Mouse (Mus musculus): Measurements from ENCODE around the gene Vasn. TPM values are rescaled to one million over a fixed set of nuclear protein-coding genes. Genes with fewer than 3 reads are reported as not detected.

The Vasn gene
- polyA plus RNA-seq, 1 experiment from 2014 or later: 3.6 TPM

DNA sequence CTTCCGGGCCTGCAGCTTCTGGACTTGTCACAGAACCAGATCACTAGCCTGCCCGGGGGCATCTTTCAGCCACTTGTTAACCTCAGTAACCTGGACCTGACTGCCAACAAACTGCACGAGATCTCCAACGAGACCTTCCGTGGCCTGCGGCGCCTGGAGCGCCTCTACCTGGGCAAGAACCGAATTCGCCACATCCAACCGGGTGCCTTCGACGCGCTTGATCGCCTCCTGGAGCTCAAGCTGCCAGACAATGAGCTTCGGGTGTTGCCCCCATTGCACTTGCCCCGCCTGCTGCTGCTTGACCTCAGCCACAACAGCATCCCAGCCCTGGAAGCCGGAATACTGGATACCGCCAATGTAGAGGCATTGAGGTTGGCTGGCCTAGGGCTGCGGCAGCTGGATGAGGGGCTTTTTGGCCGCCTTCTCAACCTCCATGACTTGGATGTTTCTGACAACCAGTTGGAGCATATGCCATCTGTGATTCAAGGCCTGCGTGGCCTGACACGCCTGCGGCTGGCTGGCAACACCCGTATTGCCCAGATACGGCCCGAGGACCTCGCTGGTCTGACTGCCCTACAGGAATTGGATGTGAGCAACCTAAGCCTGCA lies 8.8 kb downstream of the Vasn start:
- Histone ChIP-seq H3K4me3 (no peak overlapping the region), H3K9me3 (no peaks in the 10 kb centered on the region), H3K4me1 (peaks cover 10% of the 10 kb centered on the region), H3K4me2 (replicated peaks) (no peak overlapping the region), H3K36me3 (peaks cover 8% of the 10 kb centered on the region; the same call in 1 of the 2 replicates), H3K9ac (replicated peaks) (no peak overlapping the region), H3K27me3 (no peaks in the 10 kb centered on the region), H3K27ac (replicated peaks) (no peak overlapping the region)
- ATAC-seq (replicated peaks): no peak
- 87% methylated on average over 28 of the region's 28 CpGs for WGBS

GRCm38 (mm10) chr16:4649211-4649610 lies 9.5 kb downstream of the Vasn start:
- peaks cover 3% of the 10 kb centered on the region for H3K4me1 ChIP-seq
- 92% methylated on average over 5 of the region's 5 CpGs for WGBS
- no peak overlapping the region for H3K9ac ChIP-seq (replicated peaks)
- peaks cover 8% of the 10 kb centered on the region; the same call in 1 of the 2 replicates for H3K36me3 ChIP-seq
- no peak overlapping the region for H3K4me2 ChIP-seq (replicated peaks)
- no peaks in the 10 kb centered on the region for H3K9me3 ChIP-seq
- ATAC-seq (replicated peaks): no peak
- H3K4me3 ChIP-seq: no peak overlapping the region
- no peaks in the 10 kb centered on the region for H3K27me3 ChIP-seq
- no peak overlapping the region for H3K27ac ChIP-seq (replicated peaks)

- peaks cover 8% of the 10 kb centered on the region; the same call in 1 of the 2 replicates for H3K36me3 ChIP-seq
- no peaks in the 10 kb centered on the region for H3K4me1 ChIP-seq
- no peak overlapping the region for H3K9ac ChIP-seq (replicated peaks)
- ATAC-seq (replicated peaks): no peak
- H3K27ac ChIP-seq (replicated peaks): no peak overlapping the region
- H3K4me3 ChIP-seq: no peak overlapping the region
- H3K27me3 ChIP-seq: no peaks in the 10 kb centered on the region
- no peaks in the 10 kb centered on the region for H3K9me3 ChIP-seq
- WGBS: 93% methylated on average over 11 of the region's 11 CpGs
- no peak overlapping the region for H3K4me2 ChIP-seq (replicated peaks)
Measured at GRCm38 (mm10) chr16:4649692-4650091, 10.0 kb downstream of the Vasn start.

DNA sequence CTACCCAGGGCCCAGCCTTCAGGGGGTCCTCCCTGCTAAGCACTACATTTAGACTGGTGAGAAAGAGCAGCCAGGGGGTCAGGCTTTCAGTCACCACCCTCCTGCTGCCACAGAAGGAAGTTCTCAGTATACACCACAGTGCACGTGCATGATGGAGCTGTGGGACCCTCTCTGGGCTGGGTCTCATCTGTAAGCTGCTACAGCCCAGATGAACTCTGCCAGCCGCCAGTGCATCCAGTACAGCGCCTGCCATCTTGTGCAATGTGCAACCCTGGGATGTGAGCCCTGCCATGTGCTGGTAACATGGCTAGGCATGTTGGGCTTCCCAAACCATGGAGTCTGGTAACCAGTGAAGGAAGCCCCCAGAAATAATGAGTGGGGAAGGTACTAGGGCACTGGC lies 10.4 kb downstream of the Vasn start:
- H3K9me3 ChIP-seq: no peaks in the 10 kb centered on the region
- no peak for ATAC-seq (replicated peaks)
- H3K9ac ChIP-seq (replicated peaks): no peak overlapping the region
- H3K4me2 ChIP-seq (replicated peaks): no peak overlapping the region
- H3K27ac ChIP-seq (replicated peaks): no peak overlapping the region
- 87% methylated on average over 3 of the region's 3 CpGs for WGBS
- H3K4me1 ChIP-seq: no peaks in the 10 kb centered on the region
- no peak overlapping the region for H3K4me3 ChIP-seq
- peaks cover 9% of the 10 kb centered on the region; the same call in 1 of the 2 replicates for H3K36me3 ChIP-seq
- H3K27me3 ChIP-seq: no peaks in the 10 kb centered on the region

DNA sequence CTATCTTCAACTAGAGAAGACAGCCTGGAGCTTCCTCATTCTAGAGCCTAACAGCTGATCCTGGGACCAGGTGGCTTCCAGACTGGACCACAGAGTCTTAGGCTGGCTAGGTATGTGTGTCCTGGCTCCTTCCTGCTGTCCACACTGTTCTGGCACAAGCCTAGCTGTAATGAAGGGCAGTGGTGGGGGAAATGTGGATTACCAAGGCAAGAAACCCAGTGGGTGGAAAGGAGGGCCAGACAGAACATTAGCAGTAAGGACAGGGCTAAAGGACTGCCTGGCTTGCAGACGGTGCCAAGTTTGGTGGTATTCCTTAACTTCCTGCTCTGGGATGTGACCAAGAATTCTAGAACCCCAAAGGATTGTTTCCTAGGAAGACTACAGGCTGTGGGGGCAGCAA lies 11.3 kb downstream of the Vasn start:
- Histone ChIP-seq H3K4me3 (no peak overlapping the region), H3K4me2 (replicated peaks) (no peak overlapping the region), H3K4me1 (no peaks in the 10 kb centered on the region), H3K9ac (replicated peaks) (no peak overlapping the region), H3K27ac (replicated peaks) (no peak overlapping the region), H3K36me3 (peaks cover 10% of the 10 kb centered on the region; the same call in 1 of the 2 replicates), H3K9me3 (no peaks in the 10 kb centered on the region), H3K27me3 (no peaks in the 10 kb centered on the region)
- ATAC-seq (replicated peaks): no peak
- 100% methylated on average over 1 of the region's 1 CpGs for WGBS

GRCm38 (mm10) chr16:4651624-4652023 lies 11.9 kb downstream of the Vasn start:
- no peak for ATAC-seq (replicated peaks)
- Histone ChIP-seq H3K4me1 (no peaks in the 10 kb centered on the region), H3K4me3 (no peak overlapping the region), H3K27ac (replicated peaks) (no peak overlapping the region), H3K9ac (replicated peaks) (no peak overlapping the region), H3K36me3 (peaks cover 10% of the 10 kb centered on the region; the same call in 1 of the 2 replicates), H3K4me2 (replicated peaks) (no peak overlapping the region), H3K27me3 (no peaks in the 10 kb centered on the region), H3K9me3 (no peaks in the 10 kb centered on the region)
- 57% methylated on average over 7 of the region's 7 CpGs for WGBS

DNA sequence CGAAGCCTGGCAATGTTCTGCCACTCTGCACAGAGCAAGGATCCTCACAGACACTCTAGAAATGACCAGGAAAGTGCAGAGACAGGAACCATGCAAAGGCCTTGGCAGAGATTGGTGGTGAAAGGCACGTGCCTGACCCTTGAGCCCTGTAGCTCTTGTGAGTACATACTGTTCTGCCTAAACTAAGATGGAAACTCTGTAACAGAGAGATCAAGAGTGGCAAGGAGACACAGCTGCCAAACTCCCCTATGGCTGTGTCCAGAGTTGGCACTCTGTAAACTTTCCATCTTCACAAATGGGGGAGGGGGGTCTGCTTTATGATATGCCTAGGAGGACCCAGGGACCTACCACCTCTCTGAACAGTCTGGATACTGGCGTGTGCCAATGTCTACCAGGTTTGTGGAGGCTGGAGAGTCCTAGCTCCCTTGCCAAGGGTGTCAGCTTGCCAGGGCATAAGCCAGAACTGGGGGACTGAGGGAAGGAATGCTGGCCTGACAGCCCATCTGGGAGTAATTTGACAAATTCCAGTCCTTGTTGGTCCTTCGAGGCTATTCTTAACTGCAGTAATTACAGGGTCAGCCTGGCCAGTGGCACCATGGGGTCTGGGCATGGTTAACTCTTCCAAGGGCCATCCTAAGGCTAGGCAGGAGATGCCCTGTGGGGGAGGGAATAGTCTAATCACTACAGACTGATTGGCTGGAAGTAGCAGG lies 13.1 kb downstream of the Vasn start:
- Histone ChIP-seq H3K36me3 (peaks cover 10% of the 10 kb centered on the region; the same call in 1 of the 2 replicates), H3K9me3 (no peaks in the 10 kb centered on the region), H3K4me1 (no peaks in the 10 kb centered on the region), H3K27me3 (no peaks in the 10 kb centered on the region), H3K27ac (replicated peaks) (no peak overlapping the region), H3K4me2 (replicated peaks) (no peak overlapping the region), H3K9ac (replicated peaks) (no peak overlapping the region), H3K4me3 (no peak overlapping the region)
- ATAC-seq (replicated peaks): no peak
- WGBS: 79% methylated on average over 4 of the region's 4 CpGs

DNA sequence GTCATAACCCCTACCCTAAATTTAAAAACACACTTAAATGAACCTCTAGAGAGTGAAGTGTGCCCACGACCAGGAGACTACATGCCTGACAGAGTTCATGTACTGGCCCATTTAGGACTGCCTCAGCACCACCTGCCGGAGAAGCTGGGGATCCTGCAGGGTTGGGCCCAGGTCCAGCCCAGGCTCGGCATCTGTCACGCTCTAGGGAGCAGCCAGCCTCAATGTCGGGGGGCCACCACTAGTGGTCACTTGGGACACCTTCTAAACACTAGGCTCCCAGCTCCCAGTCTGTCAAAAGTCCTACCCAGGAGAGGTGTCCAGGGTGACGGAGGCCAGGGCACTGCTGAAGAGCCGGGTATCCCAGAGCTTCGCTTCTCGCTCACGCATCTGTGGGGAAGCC lies 15.0 kb downstream of the Vasn start:
- Histone ChIP-seq H3K4me3 (no peak overlapping the region), H3K27me3 (no peaks in the 10 kb centered on the region), H3K9me3 (no peaks in the 10 kb centered on the region), H3K36me3 (peaks cover 10% of the 10 kb centered on the region; the same call in 1 of the 2 replicates), H3K4me1 (peaks cover 9% of the 10 kb centered on the region), H3K4me2 (replicated peaks) (no peak overlapping the region), H3K27ac (replicated peaks) (no peak overlapping the region), H3K9ac (replicated peaks) (no peak overlapping the region)
- ATAC-seq (replicated peaks): no peak
- 84% methylated on average over 10 of the region's 10 CpGs for WGBS

DNA sequence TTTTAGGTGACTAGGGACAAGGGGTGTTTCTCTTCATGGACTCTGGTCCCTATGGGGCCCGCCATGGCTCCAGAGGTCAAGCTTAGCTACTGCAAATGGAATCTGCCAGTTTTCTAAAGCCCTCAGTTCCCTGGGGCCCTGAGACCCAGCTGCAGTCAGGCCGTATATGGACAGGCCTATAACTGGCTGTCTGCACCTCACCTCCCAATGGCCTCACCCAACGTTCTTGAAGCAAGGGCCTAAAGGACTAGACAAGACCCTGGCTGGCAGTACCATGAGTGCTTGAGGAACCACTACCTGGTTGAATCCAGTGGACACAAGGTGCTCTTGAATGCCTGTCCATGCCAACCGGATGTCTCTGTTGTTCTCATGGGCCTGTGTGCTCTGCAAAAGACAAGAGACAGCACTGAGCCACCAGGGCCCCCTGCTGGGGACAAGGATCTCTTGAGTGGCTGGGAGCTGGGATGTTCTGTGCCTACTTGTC lies 15.6 kb downstream of the Vasn start:
- no peak for ATAC-seq (replicated peaks)
- Histone ChIP-seq H3K4me1 (peaks cover 9% of the 10 kb centered on the region), H3K9me3 (no peaks in the 10 kb centered on the region), H3K4me3 (no peak overlapping the region), H3K27me3 (no peaks in the 10 kb centered on the region), H3K36me3 (peaks cover 10% of the 10 kb centered on the region; the same call in 1 of the 2 replicates), H3K4me2 (replicated peaks) (no peak overlapping the region), H3K27ac (replicated peaks) (no peak overlapping the region), H3K9ac (replicated peaks) (no peak overlapping the region)
- 80% methylated on average over 4 of the region's 4 CpGs for whole genome bisulfite sequencing

DNA sequence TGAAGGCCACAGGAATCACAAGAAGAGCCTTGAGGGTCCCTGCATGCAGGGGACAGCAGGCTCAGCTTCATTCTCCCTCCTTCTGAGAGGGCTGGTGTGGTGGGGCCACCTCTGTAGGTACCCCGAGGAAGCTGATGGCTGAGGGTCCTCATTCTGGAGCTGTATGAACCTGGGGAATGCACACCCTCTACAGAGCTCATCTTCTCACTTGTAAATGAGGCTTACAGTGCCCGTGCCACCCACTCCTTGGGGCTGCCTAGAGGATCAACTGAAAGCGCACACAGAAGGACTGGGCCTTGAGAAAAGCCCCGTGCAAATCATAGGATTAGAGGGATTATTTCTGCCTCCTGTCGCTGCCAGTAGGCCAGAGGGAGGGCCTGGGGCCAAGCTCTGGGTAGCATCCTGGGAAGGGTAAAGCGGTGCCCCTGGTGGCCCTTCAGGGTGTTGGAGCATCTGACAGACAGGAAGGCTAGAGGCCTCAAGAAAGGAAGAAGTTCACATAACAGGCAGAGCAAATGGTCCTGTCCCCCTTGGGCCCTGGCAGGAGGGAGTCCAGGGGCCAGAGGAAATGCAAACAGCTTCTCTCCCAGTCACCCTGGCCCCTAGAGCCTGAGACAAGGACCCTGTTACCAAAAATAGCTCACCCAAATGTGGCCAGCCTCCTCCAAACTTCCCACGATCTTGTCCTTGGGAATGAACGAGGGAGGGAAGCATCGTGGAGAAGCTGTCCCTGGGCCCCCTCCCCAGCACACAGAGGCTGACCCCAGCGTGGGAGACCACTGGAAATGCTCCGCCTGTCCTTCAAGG lies 16.2 kb downstream of the Vasn start:
- Histone ChIP-seq H3K36me3 (peaks cover 8% of the 10 kb centered on the region; the same call in 1 of the 2 replicates), H3K27me3 (no peaks in the 10 kb centered on the region), H3K4me2 (replicated peaks) (no peak overlapping the region), H3K27ac (replicated peaks) (no peak overlapping the region), H3K9me3 (no peaks in the 10 kb centered on the region), H3K4me1 (peaks cover 9% of the 10 kb centered on the region), H3K4me3 (no peak overlapping the region), H3K9ac (replicated peaks) (no peak overlapping the region)
- 39% methylated on average over 11 of the region's 11 CpGs for WGBS
- no peak for ATAC-seq (replicated peaks)

DNA sequence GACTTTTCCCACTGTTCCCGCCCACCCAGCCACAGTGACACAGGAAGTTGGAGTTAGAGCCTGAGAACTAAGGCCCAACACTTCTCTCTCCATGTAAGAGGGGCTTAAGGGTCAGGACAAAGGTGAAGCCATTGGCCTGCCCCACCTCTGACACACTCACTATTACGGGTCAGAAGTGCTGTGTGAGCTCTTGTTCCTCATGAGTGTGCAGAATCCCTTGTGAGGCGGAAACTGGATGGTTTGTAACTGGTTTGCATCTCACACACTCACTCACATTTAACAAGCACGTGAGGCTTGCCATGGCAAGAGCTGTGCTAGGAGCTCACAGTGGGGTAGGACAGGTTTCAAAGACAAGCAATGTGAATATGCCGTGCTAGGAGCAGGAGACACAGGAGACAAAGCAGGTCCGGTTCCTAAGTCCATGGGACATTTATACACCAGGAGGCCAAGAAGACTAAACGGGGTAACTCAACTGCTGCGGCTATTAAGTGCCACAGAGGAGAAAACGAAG lies 16.9 kb downstream of the Vasn start:
- H3K4me2 ChIP-seq (replicated peaks): no peak overlapping the region
- H3K27me3 ChIP-seq: no peaks in the 10 kb centered on the region
- H3K36me3 ChIP-seq: 0 out of 2 replicates have a peak, but pooled peaks cover 13% of the 10 kb centered on the region
- no peak for ATAC-seq (replicated peaks)
- 61% methylated on average over 9 of the region's 9 CpGs for WGBS
- no peak overlapping the region for H3K9ac ChIP-seq (replicated peaks)
- H3K9me3 ChIP-seq: no peaks in the 10 kb centered on the region
- H3K27ac ChIP-seq (replicated peaks): no peak overlapping the region
- no peak overlapping the region for H3K4me3 ChIP-seq
- peaks cover 9% of the 10 kb centered on the region for H3K4me1 ChIP-seq

All from forebrain, embryonic 15.5 days (tissue).